Mouse (Mus musculus): ENCODE measurements around the gene Tll1.

Gene Tll1

DNA sequence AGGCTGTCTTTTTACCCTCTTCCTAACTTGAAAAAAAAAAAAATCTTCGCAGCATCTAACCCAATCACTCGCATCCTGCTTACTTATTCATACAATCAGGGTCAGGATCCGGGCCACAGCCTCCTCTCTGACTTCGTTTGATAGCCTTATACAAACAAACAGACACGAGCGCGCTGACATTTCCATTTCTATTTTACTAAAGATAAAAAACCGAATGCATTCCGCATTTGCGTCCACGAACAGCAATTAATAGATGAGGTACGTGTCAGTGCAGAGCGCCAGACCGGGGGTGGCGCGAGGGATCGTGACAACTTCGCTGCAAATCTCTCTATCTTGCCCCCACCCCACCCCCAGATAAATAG, at the start of gene Tll1:
Gene Tll1 (minus strand): TSS at position 248 of the 362 bp plus-strand sequence.
- DNase-seq (ENCODE audit: extremely low read depth, insufficient read length, low spot score) = no peak

DNA sequence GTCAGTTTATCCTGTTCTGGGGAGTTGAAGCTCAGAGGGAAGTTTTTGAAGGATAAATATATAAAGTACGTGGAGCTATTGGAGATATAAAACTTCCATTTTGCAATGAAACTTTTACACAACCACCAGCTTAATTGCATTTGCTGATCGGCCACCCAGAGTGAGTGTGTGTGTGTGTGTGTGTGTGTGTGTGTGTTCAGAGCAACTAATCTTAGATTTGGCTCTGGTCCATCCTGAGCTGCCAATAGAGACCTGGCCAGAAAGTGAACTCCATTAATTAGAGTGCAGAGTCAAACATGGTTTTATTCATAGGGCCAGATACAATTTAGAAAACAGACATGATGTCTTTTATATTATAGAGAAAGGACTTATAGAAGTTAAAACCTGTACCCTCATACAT, 32.6 kb upstream of the Tll1 start:
- DNase-seq (ENCODE audit: extremely low read depth, insufficient read length, low spot score) = no peak

DNA sequence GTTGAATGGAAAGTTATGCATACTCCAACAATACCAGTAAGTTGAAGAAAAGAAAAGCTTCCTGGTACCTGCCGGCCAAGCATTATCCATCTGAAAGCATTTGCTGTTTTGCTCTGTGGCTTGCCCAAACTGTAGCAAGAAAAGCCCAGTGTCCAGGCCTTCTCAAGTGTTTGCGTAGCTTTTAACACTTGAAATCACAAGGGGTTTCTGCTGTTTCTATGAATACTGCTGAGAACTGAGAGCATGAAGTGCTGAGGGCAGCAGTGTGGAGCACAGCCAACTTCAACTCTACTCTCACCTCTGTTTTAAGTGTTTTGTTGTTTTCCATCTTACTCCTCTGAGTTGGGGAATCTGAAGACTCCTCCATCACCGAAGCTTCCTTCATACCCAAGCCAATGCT, 15.5 kb upstream of the Tll1 start:
- no peak for DNase-seq (ENCODE audit: extremely low read depth, insufficient read length, low spot score)

DNA sequence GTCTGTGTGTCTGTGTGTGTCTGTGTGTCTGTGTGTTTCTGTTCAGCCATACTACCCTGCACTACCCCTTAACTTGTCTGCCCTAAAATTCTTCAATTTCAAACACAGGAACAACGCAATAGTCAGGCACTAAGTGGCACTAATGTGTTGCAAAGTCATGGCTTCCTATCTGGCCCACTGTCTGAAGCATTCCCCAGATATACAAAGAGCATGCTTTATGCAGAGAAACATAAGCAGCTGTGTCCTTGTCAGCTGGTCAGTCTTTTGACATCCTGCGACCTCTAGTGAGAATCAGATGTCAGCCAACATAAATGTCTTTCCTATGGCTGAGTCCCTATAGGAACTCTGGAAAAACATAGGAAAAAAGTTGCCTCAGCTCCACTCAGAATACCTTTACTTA, 11.6 kb upstream of the Tll1 start:
- DNase-seq (ENCODE audit: extremely low read depth, insufficient read length, low spot score) = no peak

DNA sequence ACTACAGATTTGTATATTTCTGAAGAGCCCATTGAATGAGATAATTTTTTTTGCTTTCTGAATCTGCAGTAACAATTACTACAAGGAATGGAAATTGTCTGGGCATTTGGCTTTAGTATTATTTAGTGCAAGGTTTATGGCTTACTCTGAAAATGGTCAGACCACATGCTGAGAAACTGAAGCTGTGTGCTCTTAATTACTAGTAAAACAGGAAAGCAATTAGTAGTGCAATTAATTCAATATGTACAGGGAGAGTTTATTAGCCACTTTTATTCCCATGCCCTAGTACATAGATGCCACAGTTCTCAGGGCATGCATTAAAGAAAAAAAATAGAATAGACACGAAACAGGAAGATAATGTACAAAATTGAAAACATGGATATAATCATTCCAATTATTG, 10.2 kb upstream of the Tll1 start:
- DNase-seq (ENCODE audit: extremely low read depth, insufficient read length, low spot score) = no peak

DNA sequence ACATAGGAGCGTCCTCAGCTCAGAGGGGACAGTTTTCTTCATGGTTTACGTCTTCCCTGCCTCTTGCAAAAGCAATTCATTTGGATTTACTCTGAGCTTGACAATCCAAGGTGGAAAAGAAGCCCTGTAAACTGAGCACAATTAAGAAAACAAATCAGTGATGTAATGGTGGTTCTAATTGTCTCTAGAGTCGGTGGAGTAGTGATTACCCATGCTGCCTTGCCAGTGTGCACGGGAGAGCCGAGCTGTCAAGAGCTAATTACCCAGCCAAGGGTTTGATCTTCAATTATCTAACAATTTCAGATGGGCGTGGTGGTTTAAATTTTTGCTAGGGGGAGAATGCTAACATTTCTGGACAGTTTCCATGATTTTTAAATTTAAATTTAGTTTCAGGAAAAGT, 9.3 kb upstream of the Tll1 start:
- no peak for DNase-seq (ENCODE audit: extremely low read depth, insufficient read length, low spot score)

DNA sequence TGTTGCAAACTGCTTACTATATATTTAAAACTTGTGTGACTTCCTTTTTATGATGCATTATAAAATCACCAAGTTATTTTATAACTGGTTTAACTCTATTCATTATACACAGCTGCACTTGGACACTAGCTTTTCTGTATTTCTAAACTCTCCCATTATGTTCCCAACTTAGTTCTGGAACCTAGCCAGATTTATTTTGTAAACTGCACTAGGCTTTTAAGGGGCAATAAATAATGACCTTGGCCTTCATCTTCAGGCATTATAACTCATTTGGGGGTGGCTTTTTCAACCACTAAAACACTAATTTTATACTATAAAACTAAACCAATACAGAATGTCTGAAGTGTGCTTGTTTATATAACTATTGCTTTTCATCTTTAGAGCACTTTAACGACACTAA, 8.8 kb upstream of the Tll1 start:
- no peak for DNase-seq (ENCODE audit: extremely low read depth, insufficient read length, low spot score)

DNA sequence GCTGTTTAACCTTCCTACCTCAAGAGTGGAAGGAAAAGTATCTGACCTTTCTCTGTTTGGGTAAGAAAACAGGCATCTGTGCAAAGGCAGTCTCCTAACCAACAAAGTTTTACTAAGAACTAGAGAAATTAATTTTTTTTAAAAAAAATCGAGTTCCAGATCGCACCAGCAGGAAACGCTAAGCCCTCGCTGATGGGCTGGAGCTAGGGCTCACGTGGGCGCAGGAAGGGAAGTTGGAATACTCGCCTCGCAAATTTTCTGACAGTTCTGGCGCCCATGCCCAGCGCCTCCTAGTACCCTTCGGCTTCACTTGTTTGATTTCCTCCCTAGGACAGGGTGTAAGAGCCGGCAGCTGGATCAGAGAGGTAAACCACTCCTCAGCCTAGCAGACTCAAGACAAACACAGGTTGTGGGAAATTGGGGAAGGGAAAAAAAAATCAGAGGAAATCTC, 365 bp upstream of the Tll1 start:
- DNase-seq (ENCODE audit: extremely low read depth, insufficient read length, low spot score) = no peak

DNA sequence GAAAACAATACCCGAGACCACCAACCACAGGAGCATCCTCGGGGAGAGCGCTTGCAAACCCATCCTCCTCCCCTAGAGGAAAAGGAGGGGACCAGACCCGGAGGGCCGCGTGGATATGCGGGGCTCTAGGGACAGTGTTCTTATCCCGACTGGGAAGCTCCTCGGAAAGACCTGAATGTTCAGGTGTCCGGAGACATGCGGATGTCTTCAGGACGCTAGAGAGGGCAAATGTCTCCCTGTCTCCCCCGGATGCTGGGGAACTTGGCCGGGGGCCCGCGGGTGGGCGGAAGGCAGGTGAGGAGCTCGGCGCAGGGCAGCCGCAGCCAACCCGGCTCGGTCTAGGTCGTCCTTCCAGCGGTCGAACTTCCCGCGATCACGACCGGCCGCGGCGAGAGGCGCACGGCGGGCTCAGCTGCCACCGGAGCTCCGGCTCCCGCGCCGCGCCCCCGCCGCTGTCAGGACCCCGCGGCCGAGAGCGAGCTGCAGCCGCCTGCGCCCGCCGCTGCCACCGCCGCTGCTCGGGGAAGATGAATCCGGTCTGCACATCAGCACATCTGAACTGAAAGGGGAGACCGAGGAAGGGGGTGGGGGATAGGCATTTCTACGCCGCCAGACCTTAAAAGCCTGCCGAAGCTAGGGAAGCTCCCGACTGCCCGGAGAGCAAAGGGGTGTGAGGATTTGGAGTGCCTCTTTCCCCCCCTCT, 599 bp downstream of the Tll1 start:
- no peak for DNase-seq (ENCODE audit: extremely low read depth, insufficient read length, low spot score)

DNA sequence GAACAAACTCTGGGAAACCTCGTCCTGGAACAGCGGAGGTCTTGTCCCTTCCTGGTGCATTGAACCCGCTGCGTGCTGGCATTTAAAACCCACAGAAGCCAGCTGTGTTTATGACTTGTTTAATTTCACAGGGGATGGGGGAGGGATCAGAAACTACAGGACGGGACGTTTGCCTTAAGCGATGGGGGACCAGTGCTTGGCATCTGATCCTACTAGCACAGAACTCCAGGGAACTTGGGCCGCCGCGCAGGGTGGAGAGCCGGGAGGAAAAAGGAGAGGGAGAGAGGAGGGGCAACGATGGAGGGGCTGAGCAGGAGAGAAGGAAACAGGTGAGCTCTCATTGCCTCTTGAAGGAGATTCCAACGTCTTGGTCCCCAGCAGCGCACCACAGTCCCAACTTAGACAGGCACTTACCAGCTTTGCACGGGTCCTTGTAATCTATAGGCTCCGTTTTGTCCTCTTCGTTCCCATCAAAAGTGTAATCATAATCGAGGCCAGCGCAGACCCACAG, 1.2 kb downstream of the Tll1 start:
- no peak for DNase-seq (ENCODE audit: extremely low read depth, insufficient read length, low spot score)

DNA sequence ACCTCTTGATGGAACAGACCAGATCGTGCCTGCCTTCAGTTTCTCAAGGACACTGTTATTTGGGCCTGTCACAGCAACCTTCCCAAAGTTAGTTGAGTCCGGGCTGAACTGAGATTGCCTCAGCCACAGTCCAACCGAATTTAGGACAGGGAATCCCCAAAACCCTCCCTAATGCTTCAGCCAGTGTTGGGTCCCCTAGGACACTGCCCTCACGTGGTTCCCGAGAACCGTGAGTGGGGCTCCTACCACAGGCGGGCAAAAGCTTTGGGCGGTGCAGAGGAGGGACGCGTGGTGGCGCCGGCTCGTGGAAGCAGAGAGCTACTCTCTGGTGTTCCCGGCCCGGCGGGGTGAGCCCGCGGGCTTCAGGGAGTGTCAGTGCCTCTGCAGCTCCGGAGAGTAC, 1.9 kb downstream of the Tll1 start:
- DNase-seq (ENCODE audit: extremely low read depth, insufficient read length, low spot score) = no peak

DNA sequence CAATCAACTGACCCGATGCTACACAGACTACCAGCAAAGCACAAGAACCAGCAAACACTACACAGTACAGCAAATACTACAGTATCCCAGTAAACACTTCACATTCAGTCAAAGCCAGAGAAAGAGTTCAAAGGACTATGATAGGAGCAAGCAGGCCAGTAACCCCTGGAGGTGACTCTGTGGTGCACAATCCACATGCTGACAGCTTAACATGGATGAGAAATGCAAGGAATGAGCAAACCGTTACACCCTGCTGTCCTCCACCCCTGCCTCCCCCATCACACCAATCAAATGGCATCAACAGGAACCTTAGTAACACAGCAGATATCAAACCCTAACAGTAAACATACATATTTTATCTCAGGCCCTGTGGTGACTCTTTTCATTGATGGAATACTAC, 7.7 kb downstream of the Tll1 start:
- no peak for DNase-seq (ENCODE audit: extremely low read depth, insufficient read length, low spot score)

DNA sequence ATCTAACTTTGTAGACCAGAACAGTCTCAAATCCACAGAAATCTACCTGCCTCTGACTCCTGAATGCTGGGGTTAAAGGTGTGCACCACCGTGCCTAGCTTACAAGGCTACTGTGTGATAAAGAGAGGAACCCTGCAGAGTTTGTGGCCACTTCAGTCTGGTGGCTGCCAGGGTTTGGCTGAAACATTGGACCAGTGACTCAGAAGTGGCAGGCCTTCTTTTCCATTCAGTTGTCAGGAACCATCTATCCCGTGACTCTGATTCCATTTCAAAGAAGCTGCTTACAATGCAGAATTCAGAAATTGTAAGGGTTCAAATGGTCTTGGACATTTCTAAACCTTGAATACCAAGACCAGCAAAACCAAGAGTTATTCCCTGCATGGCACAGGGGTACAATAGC, 12.7 kb downstream of the Tll1 start:
- DNase-seq (ENCODE audit: extremely low read depth, insufficient read length, low spot score) = no peak

DNA sequence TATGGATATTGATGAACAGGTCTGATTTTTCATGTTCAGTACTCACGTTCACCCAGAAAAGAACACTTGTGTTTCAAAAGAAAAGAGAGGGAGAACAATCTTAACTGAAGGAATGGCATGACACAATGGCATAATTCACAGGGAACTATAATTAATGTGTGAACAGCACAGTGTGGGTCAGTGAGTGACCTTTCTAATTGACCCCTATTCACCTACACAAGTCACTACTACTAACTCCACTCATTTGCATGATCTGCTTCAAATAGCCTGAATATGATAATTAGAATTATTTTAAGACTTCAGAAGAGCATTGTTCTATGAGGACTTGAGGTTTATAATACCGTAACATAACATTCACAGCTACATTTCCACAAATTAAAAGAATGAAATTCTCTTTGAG, 18.2 kb downstream of the Tll1 start:
- DNase-seq (ENCODE audit: extremely low read depth, insufficient read length, low spot score) = no peak

DNA sequence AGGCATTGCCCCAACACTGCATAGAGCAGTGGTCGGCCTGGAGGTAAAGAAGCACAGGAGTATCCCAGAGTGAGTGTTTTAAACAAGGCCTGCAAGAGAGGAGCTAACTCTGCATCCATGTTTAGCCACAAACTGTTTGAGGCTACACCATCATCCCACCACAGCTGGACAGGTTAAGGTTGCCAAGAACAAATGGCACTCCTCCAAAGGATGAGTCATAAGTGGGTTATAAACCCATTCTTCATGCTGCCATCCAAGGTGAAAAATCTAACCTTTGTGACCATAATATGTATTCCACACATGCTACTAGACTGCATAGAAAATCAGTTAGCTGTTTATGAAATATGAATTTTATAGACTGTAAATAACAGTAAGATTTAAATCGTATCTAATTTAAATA, 29.1 kb downstream of the Tll1 start:
- DNase-seq (ENCODE audit: extremely low read depth, insufficient read length, low spot score) = no peak

DNA sequence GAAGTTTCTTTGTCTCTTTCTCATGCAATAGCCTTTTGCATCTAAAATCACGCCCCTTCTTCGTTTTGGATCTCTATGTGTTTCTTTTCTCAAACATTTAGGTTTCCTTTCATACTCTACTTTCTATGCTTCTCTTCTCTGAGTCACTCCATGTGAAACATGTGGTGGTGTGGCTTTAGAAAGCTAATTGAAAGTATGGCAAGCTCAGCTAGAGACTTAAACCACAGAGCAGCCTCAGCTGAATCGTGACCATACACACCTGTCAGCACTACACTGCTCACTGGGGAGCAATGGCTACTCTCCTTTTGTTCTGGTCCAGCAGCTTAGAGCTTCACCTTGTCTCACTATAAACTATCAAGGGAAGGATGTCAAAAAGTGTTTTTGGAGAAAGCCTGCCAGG, 31.2 kb downstream of the Tll1 start:
- DNase-seq (ENCODE audit: extremely low read depth, insufficient read length, low spot score) = no peak

DNA sequence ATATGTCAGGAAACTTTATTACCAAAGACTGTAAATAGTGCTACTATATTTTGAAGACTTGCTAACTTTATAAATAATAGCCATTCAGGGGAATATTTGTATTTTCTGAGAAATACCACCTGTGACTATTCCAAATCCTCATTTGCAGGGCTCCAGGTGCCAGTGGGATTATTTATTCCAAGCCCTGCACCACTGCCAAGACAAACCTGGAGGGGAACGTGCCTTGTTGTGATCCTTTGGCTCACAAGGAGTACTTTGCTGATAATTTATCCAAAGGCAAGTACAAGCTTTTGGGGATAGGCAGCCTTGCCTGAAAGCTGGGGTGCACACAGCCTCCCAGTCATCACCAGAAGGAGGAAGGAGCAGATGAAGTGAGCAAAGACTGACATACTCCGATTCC, 32.3 kb downstream of the Tll1 start:
- no peak for DNase-seq (ENCODE audit: extremely low read depth, insufficient read length, low spot score)

DNA sequence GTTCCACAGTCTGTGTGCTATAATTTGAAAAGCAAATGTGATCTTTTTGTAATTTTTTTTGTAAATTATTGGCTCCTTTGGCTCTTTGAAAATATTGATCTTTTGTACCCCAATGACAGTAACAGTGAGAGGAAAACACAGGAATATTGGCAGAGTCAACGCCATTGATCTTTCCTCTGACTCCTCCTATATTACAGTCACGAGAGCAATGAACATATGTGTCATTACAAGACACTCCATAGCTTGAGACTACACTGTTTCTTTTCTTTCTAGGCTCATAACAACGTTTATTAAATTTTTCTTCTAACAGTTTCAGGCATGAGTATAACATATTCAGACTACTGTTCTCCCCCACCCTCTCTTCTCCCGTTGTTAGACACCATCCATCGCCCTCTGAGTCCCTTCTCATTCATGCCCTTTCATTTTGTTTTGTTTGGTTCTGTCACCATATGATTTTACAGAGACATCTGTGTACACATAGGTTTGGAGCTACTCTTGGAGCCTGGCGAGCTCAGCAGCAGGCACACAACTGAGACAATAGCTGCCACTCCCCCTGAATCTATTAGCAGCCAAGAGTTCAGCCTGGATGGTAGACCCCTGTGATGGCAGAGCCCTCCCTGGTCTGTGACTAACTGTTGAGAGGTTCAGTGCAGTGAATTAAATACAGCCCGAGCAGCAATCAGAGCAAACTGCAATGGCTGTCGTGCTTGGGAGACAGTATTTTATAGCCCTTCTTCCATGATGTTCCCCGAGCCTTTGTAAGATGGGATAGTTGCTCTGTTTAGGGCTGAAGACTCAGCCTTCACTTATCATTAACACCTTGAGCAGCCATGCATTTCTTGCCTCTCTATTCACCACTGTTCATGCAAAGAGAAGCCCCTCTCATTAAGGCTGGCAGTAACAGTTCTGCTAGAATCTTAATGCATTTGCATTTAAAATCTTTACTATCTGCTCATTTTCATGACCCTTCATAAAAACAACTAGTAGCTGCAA, 52.9 kb downstream of the Tll1 start:
- no peak for DNase-seq (ENCODE audit: extremely low read depth, insufficient read length, low spot score)

DNA sequence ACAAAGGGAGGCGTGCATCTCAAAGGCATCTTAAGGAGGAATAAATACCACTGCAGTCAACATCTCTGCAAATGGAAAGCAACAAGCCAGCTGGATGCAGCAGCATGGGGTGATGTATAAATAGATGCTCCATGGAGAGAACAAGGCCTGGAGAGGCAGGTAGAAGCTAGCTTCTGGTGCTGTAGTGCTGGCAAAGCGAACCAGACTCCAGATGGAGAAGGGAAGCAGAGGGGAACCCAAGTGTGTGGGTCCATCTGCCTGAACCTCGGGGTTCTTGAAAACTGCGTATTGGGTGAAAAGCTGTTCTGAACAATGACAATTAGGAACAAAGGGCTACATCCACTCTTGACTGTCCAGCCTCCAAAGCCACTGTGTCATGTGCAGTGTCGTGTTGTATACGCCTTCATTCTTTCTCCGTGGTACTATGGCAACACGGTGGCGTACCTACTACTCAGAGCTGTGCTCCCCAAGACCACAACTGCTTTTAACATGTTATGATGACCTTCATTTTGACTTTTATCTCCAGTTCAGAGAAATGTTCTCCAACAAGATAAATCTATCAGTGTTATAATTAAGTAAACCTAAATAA, 53.8 kb downstream of the Tll1 start:
- no peak for DNase-seq (ENCODE audit: extremely low read depth, insufficient read length, low spot score)

DNA sequence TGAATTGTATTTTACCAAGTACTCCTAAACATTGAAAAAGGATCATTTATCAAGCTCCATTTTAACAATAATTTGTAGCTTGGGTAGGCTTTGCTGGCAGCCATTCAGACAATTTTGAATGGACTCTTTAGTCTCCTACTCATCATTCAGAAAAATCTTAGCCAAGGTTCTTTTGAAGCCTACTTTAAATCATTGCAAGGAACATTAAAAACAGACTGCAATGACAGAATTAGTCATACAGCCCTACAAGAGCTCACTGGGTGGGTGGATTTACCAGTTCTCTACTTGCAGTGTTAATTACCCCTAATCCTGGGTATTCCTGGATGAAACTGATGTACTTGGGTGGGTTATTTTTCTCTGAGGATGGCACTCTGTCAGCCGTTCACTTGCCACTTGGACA, 69.5 kb downstream of the Tll1 start:
- DNase-seq (ENCODE audit: extremely low read depth, insufficient read length, low spot score) = no peak

DNA sequence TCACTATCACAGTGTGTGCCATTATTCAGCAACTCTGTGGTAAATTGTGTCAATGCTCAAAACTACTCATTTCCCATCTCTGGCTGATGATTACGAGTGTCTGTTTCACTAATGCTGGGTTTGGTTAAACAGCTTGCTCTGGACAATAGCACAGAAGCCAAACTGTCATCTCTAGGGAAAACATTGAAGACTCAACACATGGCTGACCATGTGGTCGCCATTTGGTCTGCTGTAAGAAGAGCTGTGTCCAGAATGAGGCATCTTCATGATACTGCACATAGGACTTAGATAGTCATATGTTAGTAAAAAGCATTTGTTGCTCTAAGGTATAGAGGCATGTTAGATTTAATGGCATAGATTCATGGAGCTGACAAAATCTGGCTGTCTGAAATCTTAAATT, 98.9 kb downstream of the Tll1 start:
- no peak for DNase-seq (ENCODE audit: extremely low read depth, insufficient read length, low spot score)
